Mouse (Mus musculus) small intestine, adult 2 months (tissue): Measurements from ENCODE around the gene S100a11. TPM values are rescaled to one million over a fixed set of nuclear protein-coding genes. Genes with fewer than 3 reads are reported as not detected.

Experiments used
- H3K27ac ChIP-seq: fragments of 200-500 bp; 2 replicates; pipeline ENCODE4 v1.5.1; 2012; ENCODE audit warnings: low read depth, low read length, control low read depth, inconsistent platforms; ENCODE audit not compliant: insufficient read depth
- H3K27me3 ChIP-seq: fragments of 200-500 bp; 2 replicates; pipeline ENCODE4 v1.6.1; 2012; ENCODE audit warnings: mild to moderate bottlenecking, moderate library complexity, low read length, inconsistent platforms; ENCODE audit not compliant: control insufficient read depth, insufficient read depth
- H3K36me3 ChIP-seq: fragments of 200-500 bp; 2 replicates; pipeline ENCODE4 v1.6.1; 2012; ENCODE audit warnings: mild to moderate bottlenecking, low read length, control low read depth, inconsistent platforms; ENCODE audit not compliant: control insufficient read depth, insufficient read depth
- H3K4me1 ChIP-seq: fragments of 200-500 bp; 2 replicates; pipeline ENCODE4 v1.6.1; 2012; ENCODE audit warnings: low read length, inconsistent platforms, mixed read lengths; ENCODE audit not compliant: control insufficient read depth, insufficient read depth, insufficient read length
- H3K4me3 ChIP-seq: fragments of 200-500 bp; 2 replicates; pipeline ENCODE4 v1.5.1; 2012; ENCODE audit warnings: low read depth, mild to moderate bottlenecking, control low read depth, inconsistent platforms, low read length, moderate library complexity
- CTCF ChIP-seq: fragments of 200-500 bp; IDR thresholded peaks from 2 replicates; pipeline ENCODE4 v1.5.1; 2012; ENCODE audit warnings: low read depth, mild to moderate bottlenecking, control low read depth, inconsistent platforms, low read length, moderate library complexity, mixed read lengths; ENCODE audit not compliant: insufficient replicate concordance, insufficient read length; ENCODE audit errors: extremely low read depth
- POLR2A ChIP-seq: fragments of 200-500 bp; IDR thresholded peaks from 2 replicates; pipeline ENCODE4 v1.6.1; 2012; ENCODE audit warnings: low read depth, mild to moderate bottlenecking, control low read depth, inconsistent platforms, low read length, moderate library complexity
- WGBS: fragments of 180-500 bp; shearing (Covaris S2); methylation state at CpG from one replicate; pipeline ENCODE4 v1.1.7; 2018; 5-methylcytosine and 5-hydroxymethylcytosine counted together
- polyA plus RNA-seq: library from polyadenylated mRNA; depleted of rRNA; stranded (reverse); fragments of >200 nt; gene quantifications from 2 replicates; pipeline ENCODE4 v1.2.3, GENCODE M21; 2012

Gene S100a11
- polyA plus RNA-seq, 1 experiment: 81.5 TPM

DNA sequence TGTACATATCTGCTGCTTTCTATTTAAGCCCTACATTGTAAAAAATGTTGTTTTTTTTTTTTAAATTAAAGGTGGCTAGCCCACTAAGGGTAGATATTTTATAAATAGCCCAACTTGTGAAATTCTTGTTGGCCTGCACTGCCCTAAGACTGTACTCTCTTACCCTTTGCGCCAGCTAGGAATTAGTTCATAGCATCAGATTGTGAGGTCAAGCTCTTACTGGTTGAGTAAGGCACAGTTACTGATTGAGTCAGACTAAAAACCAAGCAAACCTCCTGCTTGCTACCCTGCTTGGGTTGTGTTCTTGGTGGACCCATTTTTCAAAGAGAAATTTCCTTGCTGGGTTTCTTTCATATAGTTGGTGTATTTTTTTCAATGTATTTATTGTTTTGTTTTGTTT lies 8.5 kb upstream of the S100a11 start:
- Histone ChIP-seq H3K4me3 (no peak overlapping the region), H3K36me3 (no peaks in the 10 kb centered on the region), H3K27me3 (no peaks in the 10 kb centered on the region), H3K4me1 (peaks cover 1% of the 10 kb centered on the region; the same call in 1 of the 2 replicates), H3K27ac (no peak overlapping the region)
- TF ChIP-seq CTCF: no peak
- no peak for TF ChIP-seq POLR2A
- 91% methylated on average over 1 of the region's 1 CpGs for WGBS

DNA sequence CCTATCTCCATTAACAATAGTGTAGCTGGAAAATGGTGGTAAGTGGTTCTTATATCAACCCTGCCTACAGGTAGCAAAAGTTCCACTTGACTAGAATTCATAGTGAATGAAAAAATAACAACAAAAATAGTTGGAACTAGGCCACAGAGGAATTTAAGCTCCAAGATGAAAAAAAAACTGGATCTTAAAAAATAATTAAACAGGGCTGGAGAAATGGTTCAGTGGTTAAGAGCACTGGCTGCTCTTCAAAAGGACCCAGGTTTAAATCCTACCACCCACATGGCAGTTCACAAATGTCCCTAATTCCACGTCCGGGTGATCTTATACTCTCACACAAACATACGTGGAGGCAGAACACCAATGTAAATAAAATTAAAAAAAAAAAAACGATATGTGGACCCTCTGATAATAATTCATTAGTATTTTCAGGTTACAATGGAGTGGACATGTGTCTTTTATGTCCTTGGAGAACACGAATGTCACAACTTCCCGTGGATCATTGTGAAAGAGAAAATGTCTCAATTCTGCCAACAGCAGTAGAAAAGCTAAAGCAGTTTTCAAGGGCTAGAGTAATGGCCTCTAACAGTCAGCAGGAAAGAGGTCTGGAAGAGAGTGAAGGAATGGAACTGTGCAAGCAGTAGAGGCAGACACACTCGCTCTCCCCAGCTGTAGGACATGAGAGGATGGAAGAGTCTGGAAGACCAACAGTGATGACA lies 7.7 kb upstream of the S100a11 start:
- 79% methylated on average over 7 of the region's 7 CpGs for WGBS
- no peak overlapping the region for H3K27ac ChIP-seq
- H3K4me1 ChIP-seq: no peaks in the 10 kb centered on the region
- H3K27me3 ChIP-seq: no peaks in the 10 kb centered on the region
- no peak overlapping the region for H3K4me3 ChIP-seq
- no peaks in the 10 kb centered on the region for H3K36me3 ChIP-seq
- no peak for TF ChIP-seq POLR2A
- TF ChIP-seq CTCF: no peak

DNA sequence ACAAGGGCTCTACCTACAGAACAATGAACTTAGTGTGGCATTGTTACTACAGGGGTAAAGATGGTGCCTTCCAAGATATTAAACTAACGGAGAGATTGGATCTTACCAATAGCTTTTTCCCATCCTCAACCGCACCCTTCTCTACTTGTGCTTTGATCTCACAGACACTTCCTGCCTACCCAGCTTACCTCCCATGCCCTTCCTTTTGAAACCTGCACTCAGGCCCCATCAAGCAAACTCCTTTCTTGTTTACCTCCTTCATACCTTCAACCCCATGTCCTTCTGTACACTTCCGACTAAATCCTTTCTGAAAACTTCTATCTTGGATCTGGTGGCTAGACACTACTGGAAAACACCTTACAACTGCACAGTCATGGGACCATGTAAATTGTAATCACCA lies 5.7 kb upstream of the S100a11 start:
- Histone ChIP-seq H3K4me3 (no peak overlapping the region), H3K36me3 (no peaks in the 10 kb centered on the region), H3K4me1 (no peaks in the 10 kb centered on the region), H3K27me3 (no peaks in the 10 kb centered on the region), H3K27ac (no peak overlapping the region)
- 93% methylated on average over 3 of the region's 3 CpGs for WGBS
- no peak for TF ChIP-seq CTCF
- no peak for TF ChIP-seq POLR2A

DNA sequence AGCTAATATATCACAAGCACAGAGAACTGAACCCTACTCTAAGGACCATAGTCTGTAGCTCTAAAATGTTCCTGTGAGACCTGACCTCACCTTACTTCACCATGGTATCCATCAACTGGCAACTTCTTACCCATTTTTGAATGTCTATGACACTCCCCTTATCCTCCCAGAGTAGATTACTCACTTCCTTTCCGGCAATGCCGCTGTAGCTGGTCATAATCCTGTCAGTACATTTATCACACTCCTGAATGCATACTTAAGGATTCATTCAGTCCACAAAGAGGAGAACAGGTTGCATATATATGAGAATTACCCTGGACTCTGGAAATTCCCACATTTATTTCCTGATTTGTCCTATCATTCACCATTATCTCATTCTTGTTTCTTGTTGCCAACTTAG lies 2.9 kb upstream of the S100a11 start:
- Histone ChIP-seq H3K4me3 (no peak overlapping the region), H3K27ac (no peak overlapping the region), H3K4me1 (no peaks in the 10 kb centered on the region; the same call in 1 of the 2 replicates), H3K27me3 (no peaks in the 10 kb centered on the region), H3K36me3 (no peaks in the 10 kb centered on the region)
- TF ChIP-seq CTCF: no peak
- TF ChIP-seq POLR2A: no peak
- WGBS: 30% methylated on average over 2 of the region's 2 CpGs

DNA sequence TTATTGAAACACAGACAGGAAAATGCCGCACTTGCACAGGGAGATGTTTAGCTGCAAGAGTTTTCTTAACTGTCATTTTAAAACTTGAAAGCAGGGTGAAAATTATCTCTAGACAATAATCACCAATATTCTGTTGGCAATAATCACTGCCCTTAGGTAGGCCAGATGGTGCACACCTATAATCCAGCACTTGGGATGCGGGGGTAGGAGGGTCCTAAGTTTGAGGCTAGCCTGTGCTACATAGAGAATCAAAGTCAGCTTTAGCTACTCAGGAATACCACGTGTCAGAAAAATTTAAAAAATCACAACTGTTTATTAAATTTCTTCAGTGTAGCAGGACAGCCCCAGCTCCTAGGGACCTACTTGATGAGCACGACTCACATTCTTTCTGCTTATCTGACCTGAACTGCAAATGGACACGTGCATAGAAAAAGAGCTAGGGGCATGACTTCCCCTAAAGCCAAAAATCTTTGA lies 395 bp upstream of the S100a11 start:
- no peaks in the 10 kb centered on the region for H3K27me3 ChIP-seq
- no peak for TF ChIP-seq CTCF
- H3K36me3 ChIP-seq: peaks cover 7% of the 10 kb centered on the region
- H3K4me3 ChIP-seq: no peak overlapping the region
- H3K4me1 ChIP-seq: no peaks in the 10 kb centered on the region; the same call in 1 of the 2 replicates
- WGBS: 62% methylated on average over 5 of the region's 5 CpGs
- H3K27ac ChIP-seq: no peak overlapping the region

DNA sequence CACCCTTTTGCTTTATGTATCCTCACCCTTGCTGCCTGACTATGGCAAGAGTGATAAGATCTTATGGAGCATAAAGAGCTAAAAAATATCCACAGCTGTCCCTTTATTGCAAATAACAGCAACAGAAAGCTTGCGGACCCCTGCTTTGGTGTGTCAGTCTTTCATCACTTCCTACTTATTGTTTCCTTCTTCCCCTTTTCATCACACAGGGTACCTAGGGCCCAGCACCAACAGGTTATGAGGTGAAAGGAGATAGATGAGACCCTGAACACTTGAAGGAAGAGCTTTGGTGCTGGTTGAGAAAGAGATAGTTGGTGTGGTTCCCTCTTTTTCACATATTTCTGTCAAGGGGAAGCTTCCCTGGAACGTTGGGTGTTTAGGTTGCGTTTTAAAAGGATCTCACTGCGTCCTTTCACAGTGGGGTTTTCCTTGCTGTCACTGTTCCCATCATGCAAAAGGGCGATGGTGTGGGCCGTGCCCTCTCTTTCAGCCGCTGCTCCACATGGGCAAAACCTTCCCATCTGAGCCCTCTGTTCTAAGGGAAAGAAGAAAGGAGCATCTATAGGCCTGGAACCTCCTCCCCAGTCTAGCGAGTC lies 1.3 kb downstream of the S100a11 start:
- Histone ChIP-seq H3K4me3 (peak overlapping the region; percentile 47), H3K27ac (peak overlapping the region; percentile 51; the same call in 1 of the 2 replicates), H3K4me1 (no peaks in the 10 kb centered on the region; the same call in 1 of the 2 replicates), H3K27me3 (no peaks in the 10 kb centered on the region), H3K36me3 (peaks cover 14% of the 10 kb centered on the region)
- 75% methylated on average over 8 of the region's 8 CpGs for WGBS
- TF ChIP-seq POLR2A: no peak
- TF ChIP-seq CTCF: no peak

DNA sequence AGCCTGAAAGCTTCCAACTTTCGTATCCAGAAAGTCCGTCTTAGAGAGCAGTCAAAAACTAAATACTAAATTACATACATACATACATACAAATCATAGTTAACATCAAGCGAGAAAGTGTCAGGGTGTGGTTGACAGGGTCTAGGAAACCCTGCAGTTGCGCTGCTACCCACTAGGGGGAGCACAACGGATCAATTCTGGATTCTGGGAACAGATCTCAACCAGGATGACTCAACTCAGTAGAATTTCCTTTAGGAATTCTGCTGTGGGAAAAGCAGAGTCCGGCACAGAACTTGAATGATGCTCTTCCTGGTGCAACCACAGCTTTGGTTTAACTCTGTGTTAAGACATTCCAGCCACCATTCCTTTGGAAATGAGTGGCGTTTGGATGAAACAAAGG lies 2.3 kb downstream of the S100a11 start:
- Histone ChIP-seq H3K4me1 (no peaks in the 10 kb centered on the region; the same call in 1 of the 2 replicates), H3K36me3 (peaks cover 17% of the 10 kb centered on the region), H3K4me3 (no peak overlapping the region), H3K27ac (no peak overlapping the region), H3K27me3 (no peaks in the 10 kb centered on the region)
- TF ChIP-seq POLR2A: no peak
- peak; percentile 85; the same call in 1 of the 2 replicates for TF ChIP-seq CTCF
- 34% methylated on average over 7 of the region's 7 CpGs for WGBS
